Mouse (Mus musculus): ENCODE measurements around the gene Rassf10. TPM values are rescaled to one million over a fixed set of nuclear protein-coding genes. Genes with fewer than 3 reads are reported as not detected.

Rassf10 gene
- polyA plus RNA-seq (2016; fragmentation: Nextera tagmentation; extraction: Ambion mirVana) = 0.05 and 0.12 TPM in 2 replicates

DNA sequence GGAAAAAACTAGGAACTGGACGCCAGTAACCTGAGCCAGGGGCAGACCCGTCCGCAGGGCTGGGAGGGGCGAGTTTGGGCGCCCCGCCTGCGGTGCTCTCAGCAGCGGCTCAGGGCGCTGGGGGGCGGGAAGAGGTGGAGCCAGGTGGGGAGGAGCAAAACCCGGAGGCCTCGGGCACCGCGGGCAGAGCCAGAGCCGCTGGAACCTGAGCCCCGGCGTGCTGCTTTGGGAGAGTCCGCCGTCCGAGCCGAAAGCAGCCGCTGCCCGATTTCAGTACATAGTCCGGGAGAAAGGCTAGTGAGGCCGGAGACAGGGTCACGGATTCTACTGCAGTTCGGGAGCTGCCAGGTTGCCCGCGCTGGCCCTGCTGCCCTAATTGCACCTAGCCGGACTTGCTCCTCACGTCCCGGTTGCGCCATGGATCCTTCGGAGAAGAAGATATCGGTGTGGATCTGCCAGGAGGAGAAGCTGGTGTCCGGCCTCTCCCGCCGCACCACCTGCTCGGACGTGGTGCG, at the start of gene Rassf10:
TSS of gene Rassf10 (plus strand) at position 186 of the 515 bp plus-strand sequence.
- Histone ChIP-seq H3K4me1 (0 out of 2 replicates have a peak, but pooled peaks cover 6% of the 10 kb centered on the region), H3K4me2 (peak within 1 kb of the TSS; percentile 64), H3K27me3 (replicated peaks) (peaks cover 79% of the 10 kb centered on the region), H3K4me3 (peak within 1 kb of the TSS; percentile 38), H3K9ac (no peak within 1 kb of the TSS), H3K36me3 (no peaks in the 10 kb centered on the region), H3K9me3 (replicated peaks) (no peaks in the 10 kb centered on the region), H3K27ac (no peak within 1 kb of the TSS)
- WGBS (ENCODE audit: insufficient replicate concordance) = 2% methylated on average over 40 of the region's 41 CpGs
- peak; percentile 67 for ATAC-seq

DNA sequence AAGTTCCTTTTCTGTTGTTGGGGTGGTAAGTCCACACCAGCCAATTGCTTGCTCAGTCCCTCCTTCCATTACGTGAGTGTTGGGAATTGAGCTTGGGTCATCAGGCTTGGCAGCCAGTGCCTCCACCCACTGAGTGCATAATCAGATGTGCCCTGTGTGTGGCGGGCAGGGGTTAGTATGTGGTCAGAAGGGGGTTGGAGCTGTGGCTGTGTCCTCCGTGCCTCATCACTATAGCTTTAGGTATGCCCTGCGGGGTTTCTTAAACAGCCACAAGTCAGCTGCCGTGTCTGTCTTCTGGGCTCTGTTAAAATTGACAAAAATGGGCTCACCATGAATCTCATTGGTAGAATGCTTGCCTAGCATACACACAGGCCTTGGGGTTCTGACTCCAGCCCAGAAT, 46.9 kb upstream of the Rassf10 start:
- H3K4me2 ChIP-seq = no peak overlapping the region
- H3K27ac ChIP-seq = no peak overlapping the region
- H3K9ac ChIP-seq = no peak overlapping the region
- no peak for ATAC-seq
- H3K36me3 ChIP-seq = no peaks in the 10 kb centered on the region
- 69% methylated on average over 5 of the region's 5 CpGs for WGBS (ENCODE audit: insufficient replicate concordance)
- H3K4me1 ChIP-seq = no peaks in the 10 kb centered on the region
- no peaks in the 10 kb centered on the region for H3K9me3 ChIP-seq (replicated peaks)
- no peaks in the 10 kb centered on the region for H3K27me3 ChIP-seq (replicated peaks)
- no peak overlapping the region for H3K4me3 ChIP-seq

DNA sequence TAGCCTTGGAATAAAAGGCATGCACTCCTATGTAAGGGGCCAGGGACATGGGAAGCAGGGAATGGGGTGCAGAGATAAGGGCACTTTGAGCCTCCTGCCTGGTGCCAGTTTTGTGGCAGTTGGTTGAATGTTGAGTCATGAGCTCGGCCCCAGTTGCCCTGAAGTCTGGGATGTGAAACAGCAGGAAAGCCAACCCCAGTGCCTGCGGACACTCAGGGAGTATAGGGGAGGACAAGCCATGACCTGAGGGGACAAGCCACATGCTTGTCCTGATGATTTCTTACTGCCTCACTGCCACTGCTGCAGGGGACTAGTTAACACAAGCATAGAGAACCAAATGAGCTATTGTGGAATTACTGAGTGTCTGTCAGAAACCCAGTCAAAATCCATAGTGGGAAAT, 46.3 kb upstream of the Rassf10 start:
- 48% methylated on average over 2 of the region's 2 CpGs for WGBS (ENCODE audit: insufficient replicate concordance)
- no peak for ATAC-seq
- no peak overlapping the region for H3K27ac ChIP-seq
- H3K4me1 ChIP-seq = no peaks in the 10 kb centered on the region
- no peaks in the 10 kb centered on the region for H3K9me3 ChIP-seq (replicated peaks)
- H3K4me3 ChIP-seq = no peak overlapping the region
- H3K9ac ChIP-seq = no peak overlapping the region
- H3K4me2 ChIP-seq = no peak overlapping the region
- no peaks in the 10 kb centered on the region for H3K27me3 ChIP-seq (replicated peaks)
- H3K36me3 ChIP-seq = no peaks in the 10 kb centered on the region

DNA sequence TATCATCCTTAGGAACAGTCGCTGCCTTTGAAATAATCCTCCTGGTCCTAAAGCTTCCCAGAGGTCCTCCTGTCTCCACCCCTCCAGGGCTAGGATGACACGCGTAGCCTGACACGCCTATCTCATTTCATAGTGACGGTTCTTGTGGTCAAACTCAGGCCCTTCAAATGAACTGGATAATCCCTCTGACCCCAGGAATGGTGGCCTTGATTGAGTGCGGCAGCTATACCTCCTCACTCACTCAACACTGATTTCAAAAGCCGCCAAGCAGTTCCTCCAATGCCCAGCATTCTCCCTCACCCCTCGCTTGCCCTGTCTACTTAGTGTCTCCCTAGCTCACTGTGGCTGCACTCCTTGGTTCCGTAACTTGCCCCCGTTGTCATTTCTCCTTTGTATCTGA, 44.6 kb upstream of the Rassf10 start:
- 69% methylated on average over 10 of the region's 10 CpGs for WGBS (ENCODE audit: insufficient replicate concordance)
- Histone ChIP-seq H3K9me3 (replicated peaks) (no peaks in the 10 kb centered on the region), H3K27me3 (replicated peaks) (peaks cover 3% of the 10 kb centered on the region; the same call in 1 of the 2 replicates), H3K4me2 (no peak overlapping the region), H3K27ac (no peak overlapping the region), H3K4me1 (no peaks in the 10 kb centered on the region), H3K36me3 (no peaks in the 10 kb centered on the region), H3K9ac (no peak overlapping the region), H3K4me3 (no peak overlapping the region)
- ATAC-seq = no peak

DNA sequence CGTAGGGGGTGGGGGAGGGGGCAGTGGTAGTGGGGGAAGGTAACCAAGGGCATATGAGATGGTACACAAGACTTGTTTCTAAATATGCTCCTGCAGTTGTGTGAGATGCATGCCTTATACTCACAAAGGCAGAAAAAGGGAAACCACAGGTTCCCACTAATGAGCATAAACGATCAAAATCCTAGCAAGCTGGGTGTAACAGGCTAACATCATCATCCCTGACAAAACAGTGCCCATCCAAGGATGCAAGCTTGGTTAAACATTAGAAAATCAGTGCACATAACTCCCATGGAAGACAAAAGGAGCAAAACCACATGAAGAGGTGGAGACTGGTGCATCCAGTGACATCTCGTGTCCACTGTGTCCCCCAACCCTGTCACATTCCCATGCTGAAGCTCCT, 40.8 kb upstream of the Rassf10 start:
- Histone ChIP-seq H3K9ac (no peak overlapping the region), H3K36me3 (no peaks in the 10 kb centered on the region), H3K27ac (no peak overlapping the region), H3K4me1 (no peaks in the 10 kb centered on the region), H3K27me3 (replicated peaks) (peaks cover 9% of the 10 kb centered on the region; the same call in 1 of the 2 replicates), H3K9me3 (replicated peaks) (no peaks in the 10 kb centered on the region), H3K4me3 (no peak overlapping the region), H3K4me2 (no peak overlapping the region)
- 59% methylated on average over 3 of the region's 3 CpGs for WGBS (ENCODE audit: insufficient replicate concordance)
- no peak for ATAC-seq

DNA sequence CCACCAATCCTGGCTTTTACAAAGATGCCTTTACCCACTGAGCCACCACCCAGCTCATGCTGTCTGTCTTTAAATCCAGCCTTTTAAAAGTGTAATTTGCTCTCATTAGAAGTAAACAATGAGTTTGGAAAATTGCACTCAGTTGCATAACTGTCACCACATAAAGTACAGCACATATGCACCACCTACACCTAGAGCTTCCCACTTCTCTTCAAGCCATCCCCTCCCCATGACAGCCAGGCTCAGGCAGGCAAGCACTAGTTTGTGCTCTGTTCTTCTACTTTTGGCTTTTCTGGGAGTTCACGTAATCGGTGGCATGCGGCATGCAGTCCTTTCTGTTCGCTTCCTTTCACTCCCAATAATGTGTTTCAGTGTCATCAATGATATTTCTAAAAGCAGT, 38.2 kb upstream of the Rassf10 start:
- Histone ChIP-seq H3K9ac (no peak overlapping the region), H3K4me1 (no peaks in the 10 kb centered on the region; the same call in 1 of the 2 replicates), H3K9me3 (replicated peaks) (no peaks in the 10 kb centered on the region), H3K4me3 (no peak overlapping the region), H3K27me3 (replicated peaks) (peaks cover 16% of the 10 kb centered on the region), H3K4me2 (no peak overlapping the region), H3K27ac (no peak overlapping the region), H3K36me3 (no peaks in the 10 kb centered on the region)
- 64% methylated on average over 4 of the region's 4 CpGs for WGBS (ENCODE audit: insufficient replicate concordance)
- no peak for ATAC-seq

DNA sequence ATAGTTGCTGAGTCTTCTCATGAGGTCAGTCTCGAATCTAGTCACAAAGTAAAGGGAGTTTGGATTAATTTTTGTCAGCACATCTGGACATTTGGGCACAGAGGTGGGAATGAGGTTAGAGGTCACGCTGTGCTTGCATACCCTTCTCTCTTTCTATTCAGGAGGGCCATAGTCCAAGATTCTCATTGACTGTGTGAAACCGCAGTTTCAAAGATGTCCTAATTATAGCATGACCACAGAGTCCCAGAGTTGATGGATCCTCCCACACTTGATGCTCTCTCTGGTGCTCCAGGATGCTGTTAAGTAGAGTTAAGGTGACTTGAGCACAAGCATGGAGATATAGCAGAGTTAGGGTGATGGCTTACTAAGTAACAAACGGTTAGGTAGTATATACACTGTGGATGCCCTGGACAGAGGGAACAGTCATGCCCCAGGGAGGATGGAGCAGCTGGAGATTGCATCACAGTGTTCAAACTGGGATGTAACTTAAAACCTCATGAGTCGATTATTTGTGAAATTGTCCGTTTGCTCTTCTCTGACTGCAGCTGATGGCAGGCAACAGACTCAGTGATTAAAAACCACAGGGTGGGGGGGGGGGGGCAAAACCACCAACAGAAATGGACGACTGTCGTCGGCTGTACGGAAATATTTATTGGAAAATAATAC, 36.0 kb upstream of the Rassf10 start:
- Histone ChIP-seq H3K4me2 (no peak overlapping the region), H3K27ac (no peak overlapping the region), H3K4me3 (no peak overlapping the region), H3K36me3 (no peaks in the 10 kb centered on the region), H3K9me3 (replicated peaks) (no peaks in the 10 kb centered on the region), H3K4me1 (no peaks in the 10 kb centered on the region; the same call in 1 of the 2 replicates), H3K27me3 (replicated peaks) (peaks cover 16% of the 10 kb centered on the region), H3K9ac (no peak overlapping the region)
- WGBS (ENCODE audit: insufficient replicate concordance) = 43% methylated on average over 10 of the region's 10 CpGs
- ATAC-seq = no peak

DNA sequence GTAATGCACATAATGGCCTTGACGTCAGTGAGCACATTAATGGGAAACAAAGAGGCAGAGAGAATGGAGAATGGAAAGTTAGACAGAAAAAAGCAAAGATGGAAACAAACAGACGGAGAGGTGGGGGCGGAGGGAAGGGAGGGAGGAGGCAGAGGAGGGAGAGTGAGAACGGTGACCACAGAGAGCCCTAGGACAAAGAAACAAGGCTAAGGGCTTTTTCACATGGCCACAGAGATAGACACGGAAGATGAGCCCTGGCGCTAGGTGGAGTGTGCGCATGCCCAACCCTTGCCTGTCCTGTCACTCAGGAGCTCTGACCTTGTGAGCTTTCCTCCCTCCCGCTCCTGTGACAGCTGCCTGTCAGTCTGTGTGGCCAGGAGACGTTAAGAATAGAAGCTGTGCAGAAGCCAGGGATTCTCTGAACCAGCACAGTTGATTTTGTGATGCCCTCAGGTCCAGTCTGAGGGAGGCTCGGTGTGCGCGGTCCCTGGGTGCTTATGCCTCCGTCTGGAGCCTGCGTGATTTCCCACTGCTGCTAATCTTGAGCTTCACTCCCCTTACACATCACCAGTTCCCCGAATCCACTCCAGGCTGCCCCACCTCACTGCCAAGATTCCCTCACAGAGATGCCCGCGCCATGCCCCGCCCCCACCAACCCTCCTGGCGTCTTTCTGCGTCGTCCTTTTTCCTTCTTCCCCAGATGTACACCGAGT, 35.3 kb upstream of the Rassf10 start:
- 48% methylated on average over 22 of the region's 22 CpGs for WGBS (ENCODE audit: insufficient replicate concordance)
- Histone ChIP-seq H3K4me3 (no peak overlapping the region), H3K27ac (no peak overlapping the region), H3K9ac (no peak overlapping the region), H3K36me3 (no peaks in the 10 kb centered on the region), H3K27me3 (replicated peaks) (peaks cover 19% of the 10 kb centered on the region), H3K4me1 (no peaks in the 10 kb centered on the region; the same call in 1 of the 2 replicates), H3K4me2 (no peak overlapping the region), H3K9me3 (replicated peaks) (no peaks in the 10 kb centered on the region)
- no peak; the same call in 1 of the 2 replicates for ATAC-seq

DNA sequence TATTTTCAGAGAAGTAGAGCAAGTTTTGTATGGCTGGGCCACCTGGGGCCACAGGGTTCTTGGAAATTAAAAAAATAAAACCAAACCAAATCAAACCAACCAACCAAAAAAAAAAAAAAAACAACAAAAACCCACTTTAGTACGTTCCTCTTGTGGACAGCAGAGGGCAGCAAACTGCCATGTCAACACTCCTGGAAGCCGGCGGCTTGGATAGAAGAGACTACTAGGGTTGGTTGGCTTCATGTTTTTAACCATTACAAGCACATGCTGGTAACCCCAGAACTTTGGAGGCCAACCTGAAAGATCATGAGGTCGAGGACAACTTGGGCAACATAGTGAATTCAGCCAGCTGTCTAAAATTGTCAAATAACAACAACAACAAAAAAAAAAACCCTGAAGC, 33.9 kb upstream of the Rassf10 start:
- Histone ChIP-seq H3K27me3 (replicated peaks) (peaks cover 26% of the 10 kb centered on the region), H3K4me2 (no peak overlapping the region), H3K4me1 (no peaks in the 10 kb centered on the region; the same call in 1 of the 2 replicates), H3K9ac (no peak overlapping the region), H3K4me3 (no peak overlapping the region), H3K27ac (no peak overlapping the region), H3K9me3 (replicated peaks) (no peaks in the 10 kb centered on the region), H3K36me3 (no peaks in the 10 kb centered on the region)
- 3% methylated on average over 4 of the region's 4 CpGs for WGBS (ENCODE audit: insufficient replicate concordance)
- ATAC-seq = no peak

DNA sequence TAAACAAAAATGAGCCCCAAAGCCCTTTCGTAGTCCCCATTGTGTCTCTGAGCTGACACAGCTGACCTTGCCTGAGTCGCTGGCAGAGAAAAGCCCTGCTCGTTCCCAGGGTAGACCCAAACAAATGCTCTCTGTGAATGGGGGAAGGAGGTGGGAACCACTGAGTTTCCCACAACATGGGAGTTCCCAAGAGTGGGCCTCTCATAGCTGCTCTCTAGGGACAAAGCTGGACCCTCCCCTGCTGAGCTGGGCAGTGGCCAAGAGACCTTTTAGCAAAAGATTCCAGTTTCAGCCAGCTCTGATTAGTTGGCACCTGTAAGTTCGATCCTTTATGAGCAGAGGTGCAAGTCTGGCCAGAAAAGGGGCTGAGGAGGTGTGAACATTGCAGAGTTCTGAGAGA, 31.0 kb upstream of the Rassf10 start:
- WGBS (ENCODE audit: insufficient replicate concordance) = 66% methylated on average over 4 of the region's 4 CpGs
- no peaks in the 10 kb centered on the region for H3K9me3 ChIP-seq (replicated peaks)

DNA sequence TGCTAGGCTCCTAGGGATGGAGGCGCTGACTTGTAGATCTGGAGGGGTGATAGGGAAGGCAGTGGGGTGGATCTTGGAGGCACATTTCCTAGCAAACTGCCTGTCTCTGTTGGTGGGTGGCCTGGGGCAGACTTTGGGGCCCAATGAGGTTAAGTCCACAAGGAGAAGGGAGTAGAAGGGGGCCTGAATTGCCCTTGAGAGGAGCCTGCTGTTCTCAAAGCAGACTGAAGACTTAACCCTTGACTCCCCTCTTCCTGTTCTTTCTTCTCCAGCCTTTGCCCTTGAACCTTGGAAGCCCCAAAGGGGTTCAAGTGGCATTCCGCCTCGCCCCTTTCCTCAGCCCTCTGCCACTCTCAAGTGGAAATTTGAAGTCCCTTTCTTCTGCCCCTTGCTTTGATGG, 30.1 kb upstream of the Rassf10 start:
- H3K4me3 ChIP-seq = no peak overlapping the region
- H3K27me3 ChIP-seq (replicated peaks) = peaks cover 24% of the 10 kb centered on the region
- ATAC-seq = no peak
- H3K4me2 ChIP-seq = no peak overlapping the region
- H3K9me3 ChIP-seq (replicated peaks) = no peaks in the 10 kb centered on the region
- WGBS (ENCODE audit: insufficient replicate concordance) = 59% methylated on average over 3 of the region's 3 CpGs
- H3K36me3 ChIP-seq = no peaks in the 10 kb centered on the region
- H3K4me1 ChIP-seq = no peaks in the 10 kb centered on the region
- no peak overlapping the region for H3K9ac ChIP-seq
- H3K27ac ChIP-seq = no peak overlapping the region

More for the DNA sequence above, 31.0 kb upstream of the Rassf10 start:
- no peak for ATAC-seq
- Histone ChIP-seq H3K9ac (no peak overlapping the region), H3K36me3 (no peaks in the 10 kb centered on the region), H3K27me3 (replicated peaks) (peaks cover 29% of the 10 kb centered on the region), H3K4me1 (no peaks in the 10 kb centered on the region; the same call in 1 of the 2 replicates), H3K27ac (no peak overlapping the region), H3K4me3 (no peak overlapping the region), H3K4me2 (no peak overlapping the region)

DNA sequence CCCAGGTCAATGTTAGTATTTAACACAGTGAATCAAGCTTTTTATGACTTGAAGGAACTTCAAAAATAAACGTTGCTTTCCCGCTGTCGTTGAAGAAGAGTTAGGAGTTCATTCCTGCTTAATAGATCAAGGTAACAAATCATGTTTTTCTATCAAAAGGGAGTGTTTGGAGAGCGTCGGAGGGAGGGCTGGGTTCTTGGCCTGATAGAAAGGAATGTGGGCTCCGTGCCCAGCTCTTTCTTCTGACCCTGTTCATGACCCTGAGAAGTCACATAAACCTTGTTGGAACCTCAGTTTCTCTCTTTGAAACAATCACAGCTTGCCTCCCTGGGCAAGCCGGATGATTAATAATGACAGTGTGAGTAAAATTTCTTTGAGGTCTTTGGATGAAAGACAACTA, 23.1 kb upstream of the Rassf10 start:
- no peaks in the 10 kb centered on the region for H3K9me3 ChIP-seq (replicated peaks)

More for the DNA sequence above, 23.1 kb upstream of the Rassf10 start:
- Histone ChIP-seq H3K4me1 (no peaks in the 10 kb centered on the region; the same call in 1 of the 2 replicates), H3K4me3 (no peak overlapping the region), H3K27me3 (replicated peaks) (peaks cover 13% of the 10 kb centered on the region; the same call in 1 of the 2 replicates), H3K27ac (no peak overlapping the region), H3K9ac (no peak overlapping the region), H3K4me2 (no peak overlapping the region), H3K36me3 (no peaks in the 10 kb centered on the region)
- WGBS (ENCODE audit: insufficient replicate concordance) = 55% methylated on average over 7 of the region's 7 CpGs
- ATAC-seq = no peak
